Mouse (Mus musculus) kidney, embryonic 15.5 days (tissue): Measurements from ENCODE around the gene Prss54. TPM values are rescaled to one million over a fixed set of nuclear protein-coding genes. Genes with fewer than 3 reads are reported as not detected.

Experiments used
- ATAC-seq: fragments of 200-750 bp; cut with Nextera tagmentation; replicated peaks from 2 replicates; pipeline ENCODE4 v1.8.0; 2017; ENCODE audit warnings: moderate TSS enrichment; ENCODE audit not compliant: low FRiP score
- H3K27ac ChIP-seq: fragments of 300-500 bp; sonication (generic); 2 replicates; pipeline ENCODE4 v1.5.1; 2015; ENCODE audit warnings: mild to moderate bottlenecking, inconsistent platforms
- H3K27me3 ChIP-seq: fragments of 300-500 bp; sonication (generic); 2 replicates; pipeline ENCODE4 v1.6.1; 2015; ENCODE audit warnings: inconsistent platforms
- H3K36me3 ChIP-seq: fragments of 300-500 bp; sonication (generic); 2 replicates; pipeline ENCODE4 v1.6.1; 2015; ENCODE audit warnings: inconsistent platforms
- H3K4me1 ChIP-seq: fragments of 300-500 bp; sonication (generic); 2 replicates; pipeline ENCODE4 v1.6.1; 2015; ENCODE audit warnings: inconsistent platforms
- H3K4me2 ChIP-seq: fragments of 300-500 bp; sonication (generic); 2 replicates; pipeline ENCODE4 v1.6.1; 2015; ENCODE audit warnings: moderate library complexity, mild to moderate bottlenecking, inconsistent platforms
- H3K4me3 ChIP-seq: fragments of 300-500 bp; sonication (generic); replicated peaks from 2 replicates; pipeline ENCODE4 v1.5.1; 2015; ENCODE audit warnings: mild to moderate bottlenecking, inconsistent platforms
- H3K9ac ChIP-seq: fragments of 300-500 bp; sonication (generic); 2 replicates; pipeline ENCODE4 v1.6.1; 2015; ENCODE audit warnings: mild to moderate bottlenecking, inconsistent platforms
- H3K9me3 ChIP-seq: fragments of 300-500 bp; sonication (generic); replicated peaks from 2 replicates; pipeline ENCODE4 v1.6.1; 2016; ENCODE audit warnings: inconsistent platforms
- WGBS: fragments of 180-500 bp; shearing (Covaris S2); methylation state at CpG from one replicate; pipeline ENCODE4 v1.1.7; 2015; ENCODE audit warnings: mixed read lengths; 5-methylcytosine and 5-hydroxymethylcytosine counted together
- polyA plus RNA-seq: library from polyadenylated mRNA; unstranded; fragments of >200 nt; fragmentation: Nextera tagmentation; extraction: Ambion mirVana; gene quantifications from 2 replicates; pipeline ENCODE4 v1.2.1, GENCODE M21; 2015

Gene Prss54
- polyA plus RNA-seq, 1 experiment from 2014 or later: not detected

DNA sequence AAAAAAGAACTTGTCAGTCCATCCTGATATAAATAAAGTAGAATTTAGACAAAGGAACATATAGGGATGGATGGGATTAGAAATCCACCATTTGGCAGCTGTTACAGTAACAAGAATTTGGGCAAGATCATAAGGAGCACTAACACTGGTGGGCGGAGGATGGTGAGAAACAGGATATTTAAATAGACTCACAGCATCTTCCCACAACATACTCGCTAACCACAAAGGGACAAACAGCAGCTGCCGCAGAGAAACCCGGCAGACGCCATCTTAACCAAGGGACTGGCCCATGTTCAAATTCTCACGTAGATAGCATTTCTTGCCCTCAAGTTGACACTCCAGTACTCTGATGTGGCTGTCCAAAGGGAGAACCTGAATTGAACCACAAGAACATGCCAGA, 59.2 kb downstream of the Prss54 start:
- H3K4me1 ChIP-seq: no peaks in the 10 kb centered on the region
- no peaks in the 10 kb centered on the region for H3K27me3 ChIP-seq
- no peak for ATAC-seq
- H3K4me2 ChIP-seq: no peak overlapping the region
- H3K4me3 ChIP-seq: no peak overlapping the region
- H3K9me3 ChIP-seq: no peaks in the 10 kb centered on the region
- no peak overlapping the region for H3K27ac ChIP-seq
- H3K36me3 ChIP-seq: no peaks in the 10 kb centered on the region
- 91% methylated on average over 6 of the region's 6 CpGs for WGBS
- H3K9ac ChIP-seq: no peak overlapping the region

DNA sequence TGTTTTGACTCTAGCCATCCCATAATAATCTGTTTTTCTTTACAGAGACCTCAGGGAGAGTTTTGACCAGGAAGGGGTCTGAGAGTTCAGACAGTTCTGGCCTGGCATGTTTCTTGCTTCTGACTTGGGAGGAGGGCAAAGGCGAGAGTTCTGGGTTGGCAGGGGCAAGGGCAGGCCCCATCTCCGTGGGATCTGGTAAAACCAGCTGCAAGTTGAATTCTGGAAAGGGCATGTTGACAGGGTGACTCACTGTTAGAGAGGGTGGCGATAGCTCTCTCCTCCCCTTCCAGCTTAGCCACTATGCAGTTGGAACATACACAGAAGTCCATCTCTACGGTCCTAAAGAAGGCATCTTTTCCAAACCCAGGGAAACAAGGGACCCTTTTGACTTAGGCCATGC, 62.9 kb downstream of the Prss54 start:
- no peak overlapping the region for H3K9ac ChIP-seq

DNA sequence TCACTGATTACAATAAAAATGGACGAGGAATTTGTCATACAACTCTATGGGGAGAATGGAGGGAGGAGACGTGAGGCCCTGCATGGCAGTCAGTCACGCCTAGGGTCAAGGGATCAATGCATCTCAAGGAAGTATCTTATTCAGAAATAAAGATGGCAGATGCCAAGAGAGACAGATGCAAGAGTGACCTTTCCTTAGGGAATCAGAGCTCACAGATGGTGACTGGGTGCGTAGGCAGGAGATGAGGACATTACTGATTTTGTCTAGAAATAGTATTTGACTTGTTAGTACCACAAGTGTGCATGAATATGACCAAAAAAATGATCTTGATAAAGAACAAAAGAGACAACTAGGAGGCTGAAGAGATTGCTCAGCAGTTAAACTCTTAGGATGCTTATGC, 63.9 kb downstream of the Prss54 start:
- H3K4me2 ChIP-seq: no peak overlapping the region
- no peaks in the 10 kb centered on the region for H3K9me3 ChIP-seq
- H3K4me1 ChIP-seq: no peaks in the 10 kb centered on the region
- ATAC-seq: no peak
- H3K9ac ChIP-seq: no peak overlapping the region
- no peaks in the 10 kb centered on the region for H3K36me3 ChIP-seq
- no peak overlapping the region for H3K4me3 ChIP-seq
- no peak overlapping the region for H3K27ac ChIP-seq
- no peaks in the 10 kb centered on the region for H3K27me3 ChIP-seq
- WGBS: 77% methylated on average over 4 of the region's 4 CpGs

More for the DNA sequence above, 62.9 kb downstream of the Prss54 start:
- WGBS: 68% methylated on average over 4 of the region's 4 CpGs
- H3K27me3 ChIP-seq: no peaks in the 10 kb centered on the region
- no peaks in the 10 kb centered on the region for H3K36me3 ChIP-seq
- H3K4me3 ChIP-seq: no peak overlapping the region
- H3K4me2 ChIP-seq: no peak overlapping the region
- no peak overlapping the region for H3K27ac ChIP-seq
- no peaks in the 10 kb centered on the region for H3K9me3 ChIP-seq
- no peak for ATAC-seq
- H3K4me1 ChIP-seq: no peaks in the 10 kb centered on the region

Other genes starting within 250 kb of the Prss54 start
- gene Zfp319, start 244.4 kb downstream of the Prss54 start, polyA plus RNA-seq: 8.6 and 9.6 TPM in 2 replicates
- 47.0 and 49.0 TPM in 2 replicates for gene Usb1, start 244.1 kb downstream of the Prss54 start, polyA plus RNA-seq
- 10.0 and 12.3 TPM in 2 replicates for gene Mmp15, start 224.1 kb downstream of the Prss54 start, polyA plus RNA-seq
- gene Cfap20, start 141.5 kb downstream of the Prss54 start, polyA plus RNA-seq: 138 and 139 TPM in 2 replicates
- gene Csnk2a2, start 86.3 kb downstream of the Prss54 start, polyA plus RNA-seq: 9.0 and 10.5 TPM in 2 replicates
- 0.59 and 0.83 TPM in 2 replicates for gene Ccdc113, start 42.3 kb downstream of the Prss54 start, polyA plus RNA-seq
- gene Gins3, start 57.1 kb upstream of the Prss54 start, polyA plus RNA-seq: 21.6 and 22.6 TPM in 2 replicates
- gene Ndrg4, start 100.6 kb upstream of the Prss54 start, polyA plus RNA-seq: 16.0 and 18.8 TPM in 2 replicates
- gene Setd6, start 139.5 kb upstream of the Prss54 start, polyA plus RNA-seq: 19.7 and 19.9 TPM in 2 replicates
- 64.0 and 76.2 TPM in 2 replicates for gene Cnot1, start 231.1 kb upstream of the Prss54 start, polyA plus RNA-seq
- 358 and 384 TPM in 2 replicates for gene Sap18b, start 249.0 kb upstream of the Prss54 start, polyA plus RNA-seq